ENCODE assay signal across 8 mouse cellular contexts in the genomic region with DNA sequence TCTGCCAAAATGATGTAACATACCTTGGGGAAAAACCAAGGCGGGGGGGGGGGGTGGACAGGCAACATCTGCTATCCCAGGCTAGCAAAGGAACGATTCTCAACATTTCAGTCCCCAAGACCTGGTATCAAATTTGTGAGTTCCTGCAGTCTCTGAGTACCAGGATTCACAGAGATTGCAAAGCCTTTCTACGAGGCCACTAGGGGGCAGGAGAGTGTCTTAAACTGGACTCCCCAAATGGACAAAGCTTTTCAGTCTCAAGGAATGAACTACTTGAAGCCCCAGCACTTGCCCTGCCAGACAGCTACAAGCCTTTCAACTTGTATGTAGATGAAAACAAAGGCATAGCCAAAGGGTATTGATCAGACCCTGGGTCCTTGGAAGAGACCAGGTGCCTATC. TPM values are rescaled to one million over a fixed set of nuclear protein-coding genes. Genes with fewer than 3 reads are reported as not detected.
DNase-seq lines count a peak whose midpoint lies in the region; ATAC-seq and TF ChIP-seq lines count a peak whose summit lies in the region.

No protein-coding gene starts in this region.

- WGBS in kidney, adult 2 months: 1% methylated on average over 3 of the region's 3 CpGs
- WGBS in kidney, embryonic 14.5 days: 3% methylated on average over 3 of the region's 3 CpGs
- WGBS in limb, embryonic 11.5 days: 6% methylated on average over 3 of the region's 3 CpGs

- H3K4me2 ChIP-seq in kidney, embryonic 14.5 days (replicated peaks; ENCODE audit: low read depth, low read length): no peak overlapping the region
- H3K4me2 ChIP-seq in limb, embryonic 11.5 days (ENCODE audit: low read depth, severe bottlenecking): no peak overlapping the region

- no peaks in the 10 kb centered on the region for H3K36me3 ChIP-seq in kidney, adult 2 months (ENCODE audit: control insufficient read depth, insufficient read depth, low read length)
- peaks cover under 1% of the 10 kb centered on the region; the same call in 1 of the 2 replicates for H3K36me3 ChIP-seq in kidney, embryonic 14.5 days (ENCODE audit: control insufficient read depth, insufficient read depth, low read length)
- no peaks in the 10 kb centered on the region for H3K36me3 ChIP-seq in limb, embryonic 11.5 days (ENCODE audit: control insufficient read depth, insufficient read depth, low read length)

- peak; percentile 74 for DNase-seq in kidney, adult 2 months
- peak; percentile 58 to 86 for DNase-seq in adrenal gland, adult (ENCODE audit: inconsistent age in 2 of 2, low spot score in 1 of 2)
- DNase-seq in embryo, embryonic 10.5 days (ENCODE audit: low spot score): peak; percentile 89
- DNase-seq in induced T-regulatory cell, adult 2 months (ENCODE audit: low read depth): peak; percentile 82
- peak; percentile 78 for DNase-seq in limb, embryonic 11.5 days (ENCODE audit: low spot score)
- peak; percentile 45 for DNase-seq in ovary, postnatal 36 days (ENCODE audit: low spot score)
- DNase-seq in thymus, postnatal 25 days: peak; percentile 54

- no peak overlapping the region for H3K9ac ChIP-seq in kidney, embryonic 14.5 days (ENCODE audit: low read depth, low read length)
- no peak overlapping the region for H3K9ac ChIP-seq in limb, embryonic 11.5 days (ENCODE audit: low read length)

- H3K27ac ChIP-seq in kidney, adult 2 months (ENCODE audit: insufficient read depth, low read depth, low read length): no peak overlapping the region
- H3K27ac ChIP-seq in kidney, embryonic 14.5 days (ENCODE audit: low read depth, low read length): no peak overlapping the region
- H3K27ac ChIP-seq in limb, embryonic 11.5 days (replicated peaks; ENCODE audit: low read depth, low read length): no peak overlapping the region

- no peaks in the 10 kb centered on the region for H3K9me3 ChIP-seq in kidney, embryonic 14.5 days (ENCODE audit: control insufficient read depth, low read length)
- H3K9me3 ChIP-seq in limb, embryonic 11.5 days (ENCODE audit: control insufficient read depth, low read length): no peaks in the 10 kb centered on the region

- H3K4me3 ChIP-seq in kidney, adult 2 months (ENCODE audit: insufficient read depth, low read depth, low read length): no peak overlapping the region
- no peak overlapping the region for H3K4me3 ChIP-seq in kidney, embryonic 14.5 days (ENCODE audit: low read length)
- no peak overlapping the region for H3K4me3 ChIP-seq in limb, embryonic 11.5 days (ENCODE audit: low read depth, low read length)

- no peak for ATAC-seq in kidney, embryonic 14.5 days (ENCODE audit: low FRiP score, low TSS enrichment)
- ATAC-seq in limb, embryonic 11.5 days (ENCODE audit: insufficient number of reproducible peaks, low FRiP score, low TSS enrichment, low read depth): no peak

- no peak for TF ChIP-seq POLR2A in kidney, adult 2 months (IDR thresholded peaks at IDR 0.05; ENCODE audit: low read depth, low read length)

- peaks cover 8% of the 10 kb centered on the region; the same call in 1 of the 2 replicates for H3K4me1 ChIP-seq in kidney, adult 2 months (ENCODE audit: control insufficient read depth, insufficient read depth, low read length)
- H3K4me1 ChIP-seq in kidney, embryonic 14.5 days (ENCODE audit: control insufficient read depth, insufficient read depth, low read length): peaks cover 5% of the 10 kb centered on the region; the same call in 1 of the 2 replicates
- peaks cover 7% of the 10 kb centered on the region for H3K4me1 ChIP-seq in limb, embryonic 11.5 days (ENCODE audit: control insufficient read depth, insufficient read depth, low read length)

- peak; percentile 68 for TF ChIP-seq CTCF in kidney, adult 2 months (conservative IDR thresholded peaks at IDR 0.05; ENCODE audit: insufficient read depth, insufficient read length, low read depth, low read length)

- no peaks in the 10 kb centered on the region for H3K27me3 ChIP-seq in kidney, adult 2 months (replicated peaks; ENCODE audit: control insufficient read depth, insufficient read depth, low read length)
- no peaks in the 10 kb centered on the region for H3K27me3 ChIP-seq in kidney, embryonic 14.5 days (ENCODE audit: control insufficient read depth, insufficient read depth, low read length)
- no peaks in the 10 kb centered on the region for H3K27me3 ChIP-seq in limb, embryonic 11.5 days (ENCODE audit: control insufficient read depth, insufficient read depth, low read length)

RNA-seq across cellular contexts. Expression of a gene that starts 1.3 kb away (rescaled TPM):
- 13.0 and 15.2 TPM in 2 replicates for polyA plus RNA-seq in kidney, adult 2 months (2012; rRNA removed)
- polyA plus RNA-seq in kidney, embryonic 14.5 days (2014; fragmentation: Nextera tagmentation; extraction: Ambion mirVana): 16.6 and 27.2 TPM in 2 replicates
- polyA plus RNA-seq in limb, embryonic 11.5 days (2014; fragmentation: Nextera tagmentation; extraction: Ambion mirVana): 23.8 and 27.0 TPM in 2 replicates

RNA-seq across cellular contexts. Expression of a gene that starts 15.3 kb away (rescaled TPM):
- 0.78 and 0.84 TPM in 2 replicates for polyA plus RNA-seq in kidney, adult 2 months (2012; rRNA removed)
- polyA plus RNA-seq in kidney, embryonic 14.5 days (2014; fragmentation: Nextera tagmentation; extraction: Ambion mirVana): 2.2 and 3.3 TPM in 2 replicates
- 2.6 TPM in 2 replicates for polyA plus RNA-seq in limb, embryonic 11.5 days (2014; fragmentation: Nextera tagmentation; extraction: Ambion mirVana)

RNA-seq across cellular contexts. Expression of a gene that starts 21.0 kb away (rescaled TPM):
- 49.4 and 50.7 TPM in 2 replicates for polyA plus RNA-seq in kidney, adult 2 months (2012; rRNA removed)
- polyA plus RNA-seq in kidney, embryonic 14.5 days (2014; fragmentation: Nextera tagmentation; extraction: Ambion mirVana): 77.5 and 80.4 TPM in 2 replicates
- 84.8 and 89.1 TPM in 2 replicates for polyA plus RNA-seq in limb, embryonic 11.5 days (2014; fragmentation: Nextera tagmentation; extraction: Ambion mirVana)
